ENCODE assay signal across 8 mouse cellular contexts in genomic region chr2:181679951-181680715, GRCm38 (mm10). TPM values are rescaled to one million over a fixed set of nuclear protein-coding genes. Genes with fewer than 3 reads are reported as not detected.
DNase-seq lines count a peak whose midpoint lies in the region; ATAC-seq and TF ChIP-seq lines count a peak whose summit lies in the region.

Gene Tcea2, plus strand, starts transcription at chr2:181680310.

- no peaks in the 10 kb centered on the region for H3K9me3 ChIP-seq in heart, embryonic 13.5 days
- no peaks in the 10 kb centered on the region for H3K9me3 ChIP-seq in kidney, postnatal 0 days (replicated peaks; ENCODE audit: low read length)
- no peaks in the 10 kb centered on the region for H3K9me3 ChIP-seq in liver, embryonic 13.5 days (replicated peaks)
- no peaks in the 10 kb centered on the region for H3K9me3 ChIP-seq in stomach, embryonic 16.5 days (replicated peaks; ENCODE audit: control insufficient read depth, low read length)

- DNase-seq in CD4-positive helper T cell, adult 2 months (ENCODE audit: low read depth, low spot score): peak; percentile 83
- peak; percentile 54 to 56 for DNase-seq in adrenal gland, postnatal 4 days (ENCODE audit: low spot score in 2 of 2)
- peak; percentile 81 for DNase-seq in kidney, postnatal 0 days (ENCODE audit: low spot score)
- DNase-seq in liver, embryonic 13.5 days: peak; percentile 45
- peak; percentile 59 to 67 for DNase-seq in natural killer cell, adult 2 months (ENCODE audit: low spot score in 2 of 2)

- TF ChIP-seq CTCF in embryonic fibroblast, embryonic 13.5 days (IDR thresholded peaks at IDR 0.05; ENCODE audit: borderline replicate concordance, insufficient read depth, low read length): no peak
- TF ChIP-seq CTCF in kidney, postnatal 0 days (IDR thresholded peaks at IDR 0.05; ENCODE audit: low read depth): peak; percentile 31

- peaks cover under 1% of the 10 kb centered on the region; the same call in 1 of the 2 replicates for H3K27me3 ChIP-seq in heart, embryonic 13.5 days (replicated peaks)
- H3K27me3 ChIP-seq in kidney, postnatal 0 days (ENCODE audit: insufficient read depth, low read length): no peaks in the 10 kb centered on the region
- H3K27me3 ChIP-seq in liver, embryonic 13.5 days: peaks cover 13% of the 10 kb centered on the region
- H3K27me3 ChIP-seq in stomach, embryonic 16.5 days (ENCODE audit: control insufficient read depth, insufficient read depth, low read length): no peaks in the 10 kb centered on the region

- H3K4me2 ChIP-seq in heart, embryonic 13.5 days: peak within 1 kb of the TSS; percentile 94
- peak within 1 kb of the TSS; percentile 94 for H3K4me2 ChIP-seq in kidney, postnatal 0 days (ENCODE audit: low read length)
- H3K4me2 ChIP-seq in liver, embryonic 13.5 days: peak within 1 kb of the TSS; percentile 87
- H3K4me2 ChIP-seq in stomach, embryonic 16.5 days (ENCODE audit: low read depth, low read length): peak within 1 kb of the TSS; percentile 88

- H3K4me1 ChIP-seq in embryonic fibroblast, embryonic 13.5 days (ENCODE audit: control insufficient read depth, insufficient read depth, low read length): no peaks in the 10 kb centered on the region
- peaks cover 27% of the 10 kb centered on the region for H3K4me1 ChIP-seq in heart, embryonic 13.5 days
- peaks cover 14% of the 10 kb centered on the region; the same call in 1 of the 2 replicates for H3K4me1 ChIP-seq in kidney, postnatal 0 days (replicated peaks; ENCODE audit: insufficient read depth, low read length)
- H3K4me1 ChIP-seq in liver, embryonic 13.5 days (replicated peaks): peaks cover 45% of the 10 kb centered on the region
- H3K4me1 ChIP-seq in stomach, embryonic 16.5 days (ENCODE audit: control insufficient read depth, insufficient read depth, low read length): peaks cover 16% of the 10 kb centered on the region

- WGBS in heart, embryonic 13.5 days: under 1% methylated on average over 51 of the region's 69 CpGs
- under 1% methylated on average over 50 of the region's 69 CpGs for WGBS in kidney, postnatal 0 days
- WGBS in liver, embryonic 13.5 days (ENCODE audit: insufficient replicate concordance): under 1% methylated on average over 69 of the region's 69 CpGs
- WGBS in stomach, embryonic 16.5 days: under 1% methylated on average over 68 of the region's 69 CpGs

- no peaks in the 10 kb centered on the region for H3K36me3 ChIP-seq in heart, embryonic 13.5 days
- 0 out of 2 replicates have a peak, but pooled peaks cover 1% of the 10 kb centered on the region for H3K36me3 ChIP-seq in kidney, postnatal 0 days (ENCODE audit: insufficient read depth, low read length)
- no peaks in the 10 kb centered on the region for H3K36me3 ChIP-seq in liver, embryonic 13.5 days
- H3K36me3 ChIP-seq in stomach, embryonic 16.5 days (ENCODE audit: control insufficient read depth, insufficient read depth, low read length): no peaks in the 10 kb centered on the region

- peak within 1 kb of the TSS; percentile 96 for H3K9ac ChIP-seq in heart, embryonic 13.5 days
- H3K9ac ChIP-seq in kidney, postnatal 0 days (ENCODE audit: low read depth, low read length): peak within 1 kb of the TSS; percentile 83
- peak within 1 kb of the TSS; percentile 75 for H3K9ac ChIP-seq in liver, embryonic 13.5 days
- peak within 1 kb of the TSS; percentile 93 for H3K9ac ChIP-seq in stomach, embryonic 16.5 days (ENCODE audit: low read length)

- peak; percentile 52 for TF ChIP-seq POLR2A in embryonic fibroblast, embryonic 13.5 days (IDR thresholded peaks at IDR 0.05; ENCODE audit: low read depth, low read length)

- H3K27ac ChIP-seq in embryonic fibroblast, embryonic 13.5 days (ENCODE audit: insufficient read depth, low read length): no peak within 1 kb of the TSS
- H3K27ac ChIP-seq in heart, embryonic 13.5 days (replicated peaks): peak within 1 kb of the TSS; percentile 67
- H3K27ac ChIP-seq in kidney, postnatal 0 days: peak within 1 kb of the TSS; percentile 50
- H3K27ac ChIP-seq in liver, embryonic 13.5 days: no peak within 1 kb of the TSS; the same call in 1 of the 2 replicates
- H3K27ac ChIP-seq in stomach, embryonic 16.5 days (ENCODE audit: low read length): peak within 1 kb of the TSS; percentile 36

- peak within 1 kb of the TSS; percentile 54 for H3K4me3 ChIP-seq in embryonic fibroblast, embryonic 13.5 days (ENCODE audit: insufficient read depth, low read length)
- H3K4me3 ChIP-seq in heart, embryonic 13.5 days: peak within 1 kb of the TSS; percentile 80
- peak within 1 kb of the TSS; percentile 71 for H3K4me3 ChIP-seq in kidney, postnatal 0 days (replicated peaks; ENCODE audit: low read depth, low read length)
- peak within 1 kb of the TSS; percentile 64 for H3K4me3 ChIP-seq in liver, embryonic 13.5 days (replicated peaks)
- H3K4me3 ChIP-seq in stomach, embryonic 16.5 days (replicated peaks; ENCODE audit: low read length): peak within 1 kb of the TSS; percentile 78

- ATAC-seq in heart, embryonic 13.5 days (ENCODE audit: extremely low read depth, insufficient number of reproducible peaks, low FRiP score, low TSS enrichment): peak; percentile 31; the same call in 1 of the 2 replicates
- peak; percentile 60 for ATAC-seq in kidney, postnatal 0 days (replicated peaks; ENCODE audit: low FRiP score, low read depth)
- peak; percentile 49 for ATAC-seq in liver, embryonic 13.5 days (ENCODE audit: low read depth)
- peak; percentile 19 for ATAC-seq in stomach, embryonic 16.5 days (ENCODE audit: insufficient read depth, low FRiP score)

RNA-seq across cellular contexts. Expression of gene Tcea2, which starts in this region (rescaled TPM):
- 10 to 100 TPM; 23.6 to 24.3 TPM for total RNA-seq in adrenal gland, postnatal 4 days (2021)
- polyA plus RNA-seq in embryonic fibroblast, embryonic 13.5 days (2011; ENCODE audit: insufficient read length, low read depth, missing spikeins): 6.8 and 13.4 TPM in 2 replicates
- 15.2 and 17.1 TPM in 2 replicates for polyA plus RNA-seq in heart, embryonic 13.5 days (2015; fragmentation: Nextera tagmentation; extraction: Ambion mirVana)
- 22.6 and 23.4 TPM in 2 replicates for polyA plus RNA-seq in kidney, postnatal 0 days (2015; fragmentation: Nextera tagmentation; extraction: Ambion mirVana)
- polyA plus RNA-seq in liver, embryonic 13.5 days (2015; fragmentation: Nextera tagmentation; extraction: Ambion mirVana): 2.4 and 2.6 TPM in 2 replicates
- polyA plus RNA-seq in stomach, embryonic 16.5 days (2015; fragmentation: Nextera tagmentation; extraction: Ambion mirVana): 19.3 and 19.7 TPM in 2 replicates

Comparison
In these comparisons a context has a peak if more than half of its experiments do, and no peak if none do; other contexts are left out.
1. H3K27ac ChIP-seq: peak in heart, embryonic 13.5 days (single experiment), kidney, postnatal 0 days (single experiment) and stomach, embryonic 16.5 days (single experiment); none in embryonic fibroblast, embryonic 13.5 days (single experiment) and liver, embryonic 13.5 days (single experiment).
2. Peak in every context shown above with its lines, with median percentiles within 50 percentile points of each other: DNase-seq, H3K4me3 ChIP-seq, ATAC-seq, H3K4me2 ChIP-seq and H3K9ac ChIP-seq.